Mouse (Mus musculus) cerebellum, adult 2 months (tissue): ENCODE data around the gene Gm10382. TPM values are rescaled to one million over a fixed set of nuclear protein-coding genes. Genes with fewer than 3 reads are reported as not detected.

ENCODE experiments used
- DNase-seq, 2 experiments: peaks; one replicate each; pipeline ENCODE4 v3.0.0; 2021
- H3K27ac ChIP-seq: fragments of 200-500 bp; 2 replicates; pipeline ENCODE4 v1.5.1; 2012; ENCODE audit warnings: low read length, control low read depth, inconsistent platforms; ENCODE audit not compliant: insufficient read depth
- H3K27me3 ChIP-seq: fragments of 200-500 bp; 2 replicates; pipeline ENCODE4 v1.6.1; 2012; ENCODE audit warnings: inconsistent platforms, mild to moderate bottlenecking, low read length, moderate library complexity; ENCODE audit not compliant: control insufficient read depth, insufficient read depth
- H3K4me1 ChIP-seq: fragments of 200-500 bp; 2 replicates; pipeline ENCODE4 v1.6.1; 2011; ENCODE audit warnings: low read length; ENCODE audit not compliant: control insufficient read depth, insufficient read depth
- H3K4me3 ChIP-seq: fragments of 200-500 bp; replicated peaks from 2 replicates; pipeline ENCODE3; 2011; ENCODE audit warnings: mild to moderate bottlenecking, low read depth, low read length, control low read depth; ENCODE audit not compliant: insufficient read depth
- CTCF ChIP-seq: fragments of 200-500 bp; IDR thresholded peaks from 2 replicates; pipeline ENCODE4 v1.5.1; 2011; ENCODE audit warnings: low read depth, mild to moderate bottlenecking, control low read depth, low read length, moderate library complexity, borderline replicate concordance; ENCODE audit not compliant: insufficient read depth
- POLR2A ChIP-seq: fragments of 200-500 bp; IDR thresholded peaks from 2 replicates; pipeline ENCODE4 v1.6.1; 2011; ENCODE audit warnings: low read length, control low read depth, borderline replicate concordance; ENCODE audit not compliant: insufficient read depth
- whole genome bisulfite sequencing: fragments of 180-500 bp; shearing (Covaris S2); methylation state at CpG from one replicate; pipeline ENCODE4 v1.1.7; 2018; 5-methylcytosine and 5-hydroxymethylcytosine counted together
- polyA plus RNA-seq: library from polyadenylated mRNA; depleted of rRNA; stranded (reverse); fragments of >200 nt; gene quantifications from 2 replicates; pipeline ENCODE4 v1.2.3, GENCODE M21; 2012; rRNA removed

Gm10382 gene
- polyA plus RNA-seq = 0.28 and 0.41 TPM in 2 replicates

GRCm38 (mm10) chr5:125389131-125389578 lies at the start of gene Gm10382:
Gene Gm10382 (plus strand): TSS chr5:125389322.
- no peaks in the 10 kb centered on the region for H3K27me3 ChIP-seq
- TF ChIP-seq CTCF (no peak), POLR2A (no peak)
- peak within 1 kb of the TSS; percentile 100 for H3K27ac ChIP-seq
- H3K4me1 ChIP-seq = peaks cover 15% of the 10 kb centered on the region; the same call in 1 of the 2 replicates
- H3K4me3 ChIP-seq = peak within 1 kb of the TSS; percentile 86
- peak; percentile 79 to 81 for DNase-seq
- 1% methylated on average over 41 of the region's 41 CpGs for WGBS

- Histone ChIP-seq H3K4me1 (peaks cover 5% of the 10 kb centered on the region; the same call in 1 of the 2 replicates), H3K27me3 (no peaks in the 10 kb centered on the region), H3K27ac (no peak overlapping the region), H3K4me3 (peak overlapping the region; percentile 61)
- WGBS = 18% methylated on average over 25 of the region's 25 CpGs
- TF ChIP-seq CTCF (no peak), POLR2A (no peak)
- peak in 1 of 2 experiments; percentile 21 for DNase-seq
Observed at GRCm38 (mm10) chr5:125339851-125340531, 49.1 kb upstream of the Gm10382 start.

- WGBS = under 1% methylated on average over 42 of the region's 42 CpGs
- H3K27me3 ChIP-seq = no peaks in the 10 kb centered on the region
- peak within 1 kb of the TSS; percentile 61 for H3K4me3 ChIP-seq
- H3K4me1 ChIP-seq = peaks cover 5% of the 10 kb centered on the region; the same call in 1 of the 2 replicates
- peak; percentile 65 to 72 for DNase-seq
- H3K27ac ChIP-seq = no peak within 1 kb of the TSS
- TF ChIP-seq CTCF (no peak), POLR2A (0 out of 2 replicates have a peak, but pooled peaks have one; percentile 10)
Observed at GRCm38 (mm10) chr5:125340547-125341262, 48.4 kb upstream of the Gm10382 start, which contains the start of gene Scarb1. Gene Scarb1 (minus strand): TSS chr5:125341094.

- H3K27me3 ChIP-seq = no peaks in the 10 kb centered on the region
- DNase-seq = no peak
- WGBS = 67% methylated on average over 14 of the region's 14 CpGs
- H3K27ac ChIP-seq = no peak overlapping the region
- H3K4me3 ChIP-seq = peak overlapping the region; percentile 61
- H3K4me1 ChIP-seq = peaks cover 5% of the 10 kb centered on the region; the same call in 1 of the 2 replicates
- TF ChIP-seq POLR2A = no peak
- TF ChIP-seq CTCF = no peak
Observed at GRCm38 (mm10) chr5:125341459-125342090, 47.5 kb upstream of the Gm10382 start.

GRCm38 (mm10) chr5:125344296-125344695 lies 44.8 kb upstream of the Gm10382 start:
- Histone ChIP-seq H3K27me3 (no peaks in the 10 kb centered on the region), H3K4me1 (peaks cover 5% of the 10 kb centered on the region; the same call in 1 of the 2 replicates)
- 85% methylated on average over 6 of the region's 6 CpGs for WGBS

GRCm38 (mm10) chr5:125348067-125348466 lies 41.1 kb upstream of the Gm10382 start:
- Histone ChIP-seq H3K27me3 (no peaks in the 10 kb centered on the region), H3K4me3 (no peak overlapping the region), H3K27ac (no peak overlapping the region), H3K4me1 (no peaks in the 10 kb centered on the region)
- DNase-seq = no peak
- WGBS = 61% methylated on average over 7 of the region's 7 CpGs
- no peak for TF ChIP-seq POLR2A
- TF ChIP-seq CTCF = no peak

More at GRCm38 (mm10) chr5:125344296-125344695, 44.8 kb upstream of the Gm10382 start:
- no peak overlapping the region for H3K27ac ChIP-seq
- H3K4me3 ChIP-seq = no peak overlapping the region
- TF ChIP-seq CTCF (no peak), POLR2A (no peak)
- DNase-seq = no peak

GRCm38 (mm10) chr5:125348487-125348886 lies 40.6 kb upstream of the Gm10382 start:
- H3K27ac ChIP-seq = no peak overlapping the region
- no peaks in the 10 kb centered on the region for H3K4me1 ChIP-seq
- peak; percentile 37; the same call in 1 of the 2 replicates for TF ChIP-seq CTCF
- no peak for TF ChIP-seq POLR2A
- 47% methylated on average over 8 of the region's 8 CpGs for WGBS
- no peaks in the 10 kb centered on the region for H3K27me3 ChIP-seq
- no peak overlapping the region for H3K4me3 ChIP-seq
- DNase-seq = no peak

- Histone ChIP-seq H3K4me3 (no peak overlapping the region), H3K27me3 (no peaks in the 10 kb centered on the region), H3K27ac (no peak overlapping the region), H3K4me1 (no peaks in the 10 kb centered on the region)
- no peak for DNase-seq
- TF ChIP-seq CTCF (no peak), POLR2A (no peak)
- 61% methylated on average over 3 of the region's 3 CpGs for WGBS
Observed at GRCm38 (mm10) chr5:125349391-125349790, 39.7 kb upstream of the Gm10382 start.
